Mouse (Mus musculus) CH12.LX (cell line): Measurements from ENCODE around the gene Cggbp1.

ENCODE experiments used
- CHD1 ChIP-seq: IDR thresholded peaks from 2 replicates; pipeline ENCODE4 v1.6.1; 2012; ENCODE audit warnings: low read depth, low read length, improper control_type of control experiment, inconsistent platforms
- CHD2 ChIP-seq: IDR thresholded peaks from 2 replicates; pipeline ENCODE4 v1.6.1; 2011; ENCODE audit warnings: low read length, improper control_type of control experiment
- CTCF ChIP-seq, 2 experiments: IDR thresholded peaks in 1 of 2; conservative IDR thresholded peaks in 1 of 2; 2 replicates each; pipeline ENCODE4 v1.5.1; 2011 to 2012; ENCODE audit warnings: low read depth in 2 of 2, low read length in 2 of 2, improper control_type of control experiment in 1 of 2, inconsistent platforms in 1 of 2, mild to moderate bottlenecking in 1 of 2, moderate library complexity in 1 of 2
- EP300 ChIP-seq: IDR thresholded peaks from 2 replicates; pipeline ENCODE4 v1.6.1; 2011; ENCODE audit warnings: low read length, improper control_type of control experiment
- JUN ChIP-seq: IDR thresholded peaks from 2 replicates; pipeline ENCODE4 v1.6.1; 2011; ENCODE audit warnings: low read depth, mild to moderate bottlenecking, low read length, improper control_type of control experiment, moderate library complexity; ENCODE audit not compliant: insufficient read depth
- MAX ChIP-seq: IDR thresholded peaks from 2 replicates; pipeline ENCODE4 v1.6.1; 2011; ENCODE audit warnings: low read length, improper control_type of control experiment
- MXI1 ChIP-seq: IDR thresholded peaks from 2 replicates; pipeline ENCODE4 v1.6.1; 2011; ENCODE audit warnings: mild to moderate bottlenecking, low read depth, low read length, improper control_type of control experiment
- NRF1 ChIP-seq: IDR thresholded peaks from 2 replicates; pipeline ENCODE4 v1.6.1; 2014; ENCODE audit warnings: low read depth, mild to moderate bottlenecking, inconsistent platforms, low read length, improper control_type of control experiment, moderate library complexity
- POLR2A ChIP-seq: IDR thresholded peaks from 2 replicates; pipeline ENCODE4 v1.6.1; 2011; ENCODE audit warnings: low read depth, mild to moderate bottlenecking, improper control_type of control experiment, low read length
- SMC3 ChIP-seq: IDR thresholded peaks from 2 replicates; pipeline ENCODE4 v1.6.1; 2011; ENCODE audit warnings: low read depth, low read length, improper control_type of control experiment
- USF2 ChIP-seq: conservative IDR thresholded peaks from 2 replicates; pipeline ENCODE4 v1.6.1; 2011; ENCODE audit warnings: low read depth, low read length, improper control_type of control experiment

DNA sequence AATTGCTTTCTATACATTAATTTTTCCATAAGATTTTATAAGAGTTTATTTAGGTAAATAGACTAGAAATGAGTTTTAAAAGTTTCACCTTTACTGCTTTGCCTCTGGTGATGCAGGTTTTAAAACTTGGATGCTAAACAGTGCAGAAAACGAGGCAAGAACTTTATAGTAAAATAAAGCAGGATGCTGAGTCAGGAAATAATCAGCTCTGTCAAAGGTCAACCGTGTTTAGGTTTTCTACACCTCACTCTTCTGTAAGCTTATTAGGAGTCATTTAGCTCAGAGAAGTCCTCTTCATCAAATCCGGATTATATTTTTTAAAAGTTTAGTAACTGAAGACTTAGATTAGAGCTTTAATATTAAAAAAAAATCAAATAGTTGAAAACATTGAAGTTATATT, 5.2 kb downstream of the Cggbp1 start:
- TF ChIP-seq CTCF (conservative IDR thresholded peaks at IDR 0.05 in 1 of 2, IDR thresholded peaks at IDR 0.05 in 1 of 2; ENCODE audit: low read depth in 2 of 2, low read length in 2 of 2) (no peak), SMC3 (no peak), JUN (no peak), POLR2A (no peak), MXI1 (no peak), CHD1 (no peak), USF2 (no peak), CHD2 (no peak), MAX (no peak), NRF1 (no peak), EP300 (no peak)
